Mouse (Mus musculus) heart, postnatal 10 days (tissue): ENCODE results near the gene Ccl25. TPM values are rescaled to one million over a fixed set of nuclear protein-coding genes. Genes with fewer than 3 reads are reported as not detected.
A peak's percentile ranks its signal among the peaks of the same experiment; 100 is the strongest.

ENCODE experiments used
- DNase-seq, 2 experiments: peaks; one replicate each; pipeline ENCODE4 v3.0.0; 2021
- intact Hi-C: fragments of 180-260 bp; cut with DNase I; formaldehyde crosslinking; loops from one replicate; pipeline ENCODE4 v1.15.1; 2025
- total RNA-seq, 2 experiments: library from RNA; stranded (reverse); gene quantifications; 2 replicates each; pipeline ENCODE4 v1.2.3; 2021

Gene Ccl25
- 1 to 10 TPM; 4.9 to 6.3 TPM for total RNA-seq

DNA sequence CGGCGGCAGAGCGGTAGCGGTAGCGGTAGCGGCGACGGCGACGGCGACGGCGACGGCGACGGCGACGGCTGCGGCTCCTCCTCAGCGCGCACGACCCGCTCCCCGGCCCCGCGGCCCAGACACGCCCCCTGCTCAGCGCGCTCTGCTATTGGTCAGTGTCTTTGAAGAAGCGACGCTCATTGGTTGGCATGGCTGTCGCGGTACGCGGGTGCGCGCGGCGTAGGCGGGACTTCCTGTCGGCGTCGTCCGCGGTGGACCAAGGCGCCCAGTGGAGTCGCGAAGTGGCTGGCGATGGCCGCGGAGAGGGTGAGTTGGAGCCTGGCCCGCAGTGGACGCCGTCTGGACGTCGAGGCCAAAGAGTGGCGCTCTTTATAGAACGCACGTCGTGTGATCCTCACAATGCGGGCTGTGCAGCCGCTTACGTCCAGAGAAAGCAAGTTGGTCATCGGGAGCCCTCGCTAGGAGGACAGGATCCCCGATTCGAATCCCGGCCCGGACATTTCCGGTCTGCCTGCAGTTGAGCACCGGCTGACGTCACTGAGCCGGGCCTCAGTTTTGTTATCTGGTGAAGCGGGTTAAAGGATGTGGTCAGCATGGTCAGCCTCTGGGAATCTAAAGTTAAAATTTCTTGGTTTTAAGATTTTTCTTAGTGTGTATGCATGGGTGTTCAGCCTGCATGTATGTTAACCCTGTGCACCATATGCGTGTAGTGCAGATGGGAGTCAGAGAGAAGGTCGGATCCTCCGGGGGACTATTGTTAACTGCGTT is at the start of gene Ccl25, which contains the start of gene Elavl1:
Gene Ccl25 (plus strand): TSS at position 228 of the 768 bp plus-strand sequence.
Gene Elavl1 (minus strand): TSS at position 431 of the 768 bp plus-strand sequence.
- intact Hi-C loops = loop anchor here (5.0 kb wide), 3 partner anchors 133 to 192 kb away; partner anchors contain the start of gene Cers4
- DNase-seq = peak; percentile 98

DNA sequence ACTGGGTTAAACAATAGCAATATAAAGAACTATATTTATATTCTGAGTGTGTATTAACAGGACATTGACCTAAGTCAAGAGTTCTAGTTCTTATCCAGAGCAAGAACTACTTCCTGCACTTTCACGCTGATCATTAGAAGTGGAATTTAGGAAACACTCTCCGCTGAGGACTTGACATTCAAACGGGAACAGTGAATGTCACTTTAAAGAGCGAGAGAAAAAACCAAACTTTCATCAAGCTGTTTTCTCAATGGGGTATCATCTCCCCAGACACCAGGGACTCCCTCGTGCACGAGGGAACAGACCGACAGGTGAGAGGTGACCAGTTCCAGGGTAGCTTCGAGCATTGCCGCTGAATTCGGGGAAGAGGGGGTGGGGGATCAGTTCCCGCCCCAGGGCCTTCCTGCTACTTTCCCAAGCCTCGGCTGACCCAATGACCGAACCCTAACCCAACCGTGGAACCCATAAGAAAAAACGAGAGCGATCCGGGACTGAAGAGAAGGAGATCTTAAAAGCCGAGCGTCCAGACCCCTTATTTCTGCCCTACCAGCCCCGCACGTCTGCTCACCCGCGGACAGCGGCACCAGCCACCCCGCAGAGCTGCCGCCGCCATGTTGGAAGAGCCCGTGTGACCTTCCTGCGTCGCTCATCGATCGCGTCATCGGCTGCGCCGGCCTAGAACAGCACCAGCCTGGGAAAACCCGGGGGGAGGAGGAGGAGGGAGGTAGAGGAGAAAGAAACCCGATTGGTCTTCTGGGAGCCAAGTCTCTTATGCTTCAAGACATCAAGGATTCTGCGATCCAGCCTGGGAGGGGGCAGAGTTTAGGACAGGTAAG is 49.5 kb upstream of the Ccl25 start, which contains the start of gene Timm44:
Gene Timm44 (minus strand): TSS at position 639 of the 836 bp plus-strand sequence.
- intact Hi-C loops = no loop called here
- DNase-seq = peak; percentile 97 to 98

DNA sequence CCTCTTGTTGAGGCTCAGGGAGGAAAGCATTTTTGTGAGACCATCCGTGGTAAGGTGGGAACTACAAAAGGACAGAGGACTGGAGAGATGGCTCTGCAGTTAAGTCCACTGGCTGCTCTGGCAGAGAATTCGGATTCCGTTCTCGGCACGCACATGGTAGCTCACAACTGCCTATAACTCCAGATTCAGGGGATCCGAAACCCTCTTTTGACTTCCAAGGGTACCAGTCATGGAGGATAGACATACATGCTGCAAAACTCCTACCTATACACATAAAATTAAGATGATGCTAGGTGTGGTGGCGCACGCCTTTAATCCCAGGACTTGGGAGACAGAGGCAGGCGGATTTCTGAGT is 48.9 kb upstream of the Ccl25 start:
- intact Hi-C loops = no loop called here
- DNase-seq = no peak

DNA sequence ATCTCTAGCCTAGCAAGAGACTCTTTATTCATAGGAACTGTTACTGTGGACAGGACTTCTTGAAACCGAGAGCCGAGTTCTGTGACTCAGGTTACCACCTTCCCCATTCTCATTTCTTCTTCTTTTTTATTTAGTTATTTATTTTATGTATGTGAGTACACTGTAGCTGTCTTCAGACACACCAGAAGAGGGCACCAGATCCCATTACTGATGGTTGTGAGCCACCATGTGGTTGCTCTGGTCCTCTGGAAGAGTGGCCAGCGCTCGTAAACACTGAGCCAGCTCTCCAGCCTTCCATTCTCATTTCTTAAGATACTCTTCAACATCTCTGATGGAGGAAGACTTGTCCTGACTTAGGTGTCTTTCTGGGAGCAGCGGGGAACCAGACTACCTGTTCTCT is 32.3 kb upstream of the Ccl25 start:
- intact Hi-C loops = no loop called here
- DNase-seq = no peak

DNA sequence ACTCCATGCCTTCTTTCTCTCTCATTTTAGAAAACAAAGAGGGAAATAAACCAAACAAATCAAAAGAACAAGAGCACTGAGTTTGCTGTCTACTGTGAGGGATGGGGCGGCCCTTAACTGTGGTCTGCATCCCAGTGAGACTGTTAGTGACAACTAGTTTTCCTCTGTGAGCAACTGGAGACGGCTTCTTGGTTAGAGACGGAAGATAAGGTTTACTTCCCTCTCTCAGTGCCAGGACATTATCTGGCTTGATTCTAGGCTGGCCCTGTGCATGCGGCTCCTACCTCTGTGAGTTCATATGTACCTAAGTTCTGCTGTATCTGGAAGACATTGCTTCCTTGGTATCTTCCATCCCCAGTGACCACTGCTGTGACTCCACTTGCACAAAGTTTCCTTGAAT is 27.2 kb upstream of the Ccl25 start:
- DNase-seq = no peak
- intact Hi-C loops = no loop called here

DNA sequence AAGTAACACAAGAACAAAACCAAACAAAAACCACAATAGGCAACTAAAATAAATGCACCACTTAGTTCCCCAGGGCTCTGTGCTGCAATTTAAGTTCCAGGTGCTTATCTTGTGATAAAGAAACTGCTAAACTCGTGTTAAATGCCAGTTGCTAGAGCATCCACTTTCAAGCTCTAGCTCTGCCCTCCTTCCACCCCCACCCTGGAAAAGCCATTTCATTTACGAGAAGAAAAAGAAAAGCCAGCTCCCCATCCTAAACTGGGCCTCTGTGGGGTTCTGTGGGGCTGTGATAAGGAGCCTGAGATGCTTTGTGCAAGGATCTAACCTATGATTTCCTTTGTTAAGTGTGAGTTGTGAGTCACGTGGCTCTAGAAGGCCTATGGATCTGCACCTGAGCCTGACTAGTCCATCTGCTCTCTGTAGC is 20.9 kb upstream of the Ccl25 start:
- DNase-seq = no peak
- intact Hi-C loops = no loop called here

DNA sequence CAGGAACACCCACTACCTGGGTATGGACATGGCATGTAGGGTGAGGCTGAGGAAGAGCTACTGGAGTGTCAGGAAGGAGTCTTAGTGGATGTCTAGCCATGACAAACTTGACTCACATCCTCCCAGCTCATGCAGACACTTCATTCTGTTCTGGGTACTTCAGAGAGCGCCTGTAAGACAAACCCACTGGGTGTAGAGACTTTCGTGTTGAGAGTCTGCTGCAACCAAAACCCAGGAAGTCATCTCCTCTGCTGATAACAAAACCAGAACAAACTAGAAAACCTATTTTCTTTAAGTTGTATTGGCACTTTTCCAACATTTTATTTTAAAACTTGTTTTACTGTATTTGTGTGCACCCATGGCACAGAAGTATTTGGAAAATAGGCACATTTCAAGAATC is 19.2 kb upstream of the Ccl25 start:
- intact Hi-C loops = no loop called here
- DNase-seq = no peak

DNA sequence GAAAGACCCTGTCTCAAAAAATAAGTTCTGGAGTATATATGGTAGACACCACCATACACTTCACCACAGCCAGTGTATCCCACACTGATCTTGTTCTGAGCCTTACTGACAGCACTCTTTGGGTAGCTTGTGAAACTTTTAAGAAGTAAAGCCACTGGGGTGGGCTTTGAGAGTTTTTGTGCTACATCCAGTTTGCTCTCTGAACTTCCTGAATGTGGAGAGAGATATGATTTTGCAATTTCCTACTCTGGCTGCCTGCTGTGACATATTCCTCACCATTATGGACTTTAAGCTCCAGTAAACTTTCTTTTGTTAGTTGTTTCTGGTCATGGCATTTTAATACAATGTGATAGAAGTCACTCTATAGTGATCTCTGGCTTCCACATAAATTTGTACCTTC is 12.9 kb upstream of the Ccl25 start:
- intact Hi-C loops = no loop called here
- DNase-seq = no peak

DNA sequence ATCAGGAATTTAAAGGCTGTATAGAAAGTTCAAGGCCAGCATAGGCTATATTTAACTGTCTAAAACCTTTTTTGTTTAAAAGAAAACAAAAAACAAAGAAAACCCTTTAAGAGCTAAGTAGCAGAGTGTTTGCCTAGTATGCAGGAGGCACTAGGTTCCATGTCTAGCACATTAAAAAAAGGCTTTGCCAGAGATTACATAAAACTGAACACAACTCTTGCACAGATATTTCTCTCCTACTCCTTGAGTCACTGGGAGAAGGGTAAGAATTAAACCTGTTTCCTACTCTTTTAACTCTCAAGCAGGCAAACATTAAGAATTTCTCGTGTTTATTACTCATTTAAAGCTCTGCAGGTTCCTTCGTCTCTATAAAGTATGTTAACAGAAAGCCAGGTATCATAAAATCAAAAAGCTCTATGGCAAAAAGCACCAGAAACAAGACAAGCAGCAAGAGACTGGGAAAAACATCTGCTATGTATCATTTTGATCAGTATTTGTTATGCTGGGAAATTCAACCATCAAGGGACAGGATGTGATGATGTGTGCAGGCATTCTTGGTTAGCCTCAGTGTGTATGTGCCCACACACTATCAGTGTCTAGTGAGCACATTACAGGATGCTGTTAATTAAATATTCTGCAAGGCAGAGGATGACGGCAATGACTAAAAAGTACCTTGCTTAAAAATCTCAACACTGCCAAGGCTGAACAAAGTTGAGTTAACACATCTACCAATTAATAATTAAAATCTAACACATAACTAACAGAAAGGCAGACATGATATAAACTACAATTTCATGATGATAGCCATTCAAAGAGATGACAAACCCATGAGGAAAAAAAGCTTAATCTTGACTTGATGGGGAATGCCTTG is 11.5 kb upstream of the Ccl25 start:
- no peak for DNase-seq
- intact Hi-C loops = no loop called here

DNA sequence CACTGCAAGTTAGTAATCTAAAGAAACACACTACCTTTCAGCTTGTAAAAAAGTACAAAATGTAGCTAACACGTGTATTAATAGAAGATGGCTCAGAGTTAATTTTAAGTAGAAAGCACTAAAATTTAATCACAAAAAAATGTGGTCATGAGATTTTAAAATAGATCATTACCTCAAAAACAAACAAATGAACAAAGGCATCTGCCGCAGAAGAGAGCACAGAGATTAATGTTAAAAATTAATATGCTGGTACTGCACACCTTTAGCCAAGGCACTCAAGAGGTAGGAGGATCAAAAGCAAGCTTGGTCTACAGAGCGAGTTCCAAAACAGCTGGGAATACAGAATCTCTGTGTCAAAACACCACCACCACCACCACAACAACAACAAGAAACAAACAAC is 10.2 kb upstream of the Ccl25 start:
- intact Hi-C loops = no loop called here
- no peak for DNase-seq

DNA sequence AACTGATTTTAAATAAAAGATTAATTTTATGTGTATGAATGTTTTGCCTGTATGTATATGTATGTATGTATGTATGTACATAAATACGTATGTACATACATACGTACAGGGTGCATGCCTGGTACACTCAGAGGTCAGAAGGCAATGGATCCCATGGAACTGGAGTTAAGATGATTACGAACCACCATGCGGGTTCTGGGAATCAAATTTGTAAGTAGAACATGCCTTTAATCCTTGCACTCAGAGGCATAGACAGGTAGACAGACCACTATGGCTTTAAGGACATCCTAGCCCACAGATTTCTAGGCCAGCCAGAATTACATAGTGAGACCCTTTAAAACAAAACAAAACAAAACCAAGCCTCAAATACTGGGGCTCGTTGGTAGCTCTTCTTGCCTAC is 6.9 kb upstream of the Ccl25 start:
- DNase-seq = no peak
- intact Hi-C loops = no loop called here

DNA sequence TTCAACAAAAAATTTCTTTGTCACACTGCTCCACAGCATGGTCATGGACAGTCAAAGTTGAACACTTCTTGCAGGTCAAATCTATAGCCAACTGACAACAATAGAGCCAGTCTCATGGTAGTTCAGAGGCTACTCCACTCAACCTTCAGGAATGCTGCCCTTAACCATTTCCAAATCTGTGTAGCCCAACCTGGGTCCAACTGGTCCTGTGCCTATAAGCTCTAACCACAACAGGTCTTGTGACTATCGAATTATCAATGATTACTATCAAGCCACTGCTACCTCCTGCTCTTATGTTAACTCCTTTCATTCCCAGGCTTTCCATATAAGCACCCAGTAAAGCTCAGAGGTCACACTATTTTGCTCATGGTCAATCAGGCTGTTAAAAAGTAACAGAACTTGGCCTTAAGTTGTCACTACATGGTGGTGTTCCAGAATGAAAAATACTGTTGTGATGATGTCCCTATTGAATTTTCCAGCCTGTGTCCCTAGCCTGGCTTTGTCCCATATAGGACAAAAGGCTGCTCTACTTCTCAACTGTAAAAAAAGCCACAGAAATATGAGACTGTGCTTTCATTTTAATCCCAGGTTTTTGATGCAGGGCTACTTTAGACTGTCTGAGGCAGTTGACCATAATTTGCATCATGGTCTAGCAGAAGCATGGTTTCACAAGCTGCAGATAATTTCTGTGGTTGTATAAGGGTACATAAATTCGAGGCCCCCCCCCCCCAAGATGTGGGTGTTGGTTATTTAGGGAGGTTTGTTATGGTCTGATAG is 6.0 kb upstream of the Ccl25 start:
- DNase-seq = no peak
- intact Hi-C loops = no loop called here

DNA sequence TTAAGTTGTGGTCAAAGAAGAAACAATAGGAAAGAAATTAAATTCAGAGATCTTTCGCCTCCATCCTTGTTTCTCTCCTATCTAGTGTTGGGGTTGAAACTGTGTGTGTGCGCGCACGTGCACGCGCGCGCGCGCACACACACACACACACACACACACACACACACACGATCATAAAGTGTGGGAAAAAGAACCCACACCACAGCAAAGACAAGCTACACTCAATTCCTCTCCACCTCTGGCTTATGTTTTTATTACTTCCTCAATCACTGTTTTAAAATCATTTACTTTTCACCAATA is 5.5 kb upstream of the Ccl25 start:
- intact Hi-C loops = no loop called here
- no peak for DNase-seq

DNA sequence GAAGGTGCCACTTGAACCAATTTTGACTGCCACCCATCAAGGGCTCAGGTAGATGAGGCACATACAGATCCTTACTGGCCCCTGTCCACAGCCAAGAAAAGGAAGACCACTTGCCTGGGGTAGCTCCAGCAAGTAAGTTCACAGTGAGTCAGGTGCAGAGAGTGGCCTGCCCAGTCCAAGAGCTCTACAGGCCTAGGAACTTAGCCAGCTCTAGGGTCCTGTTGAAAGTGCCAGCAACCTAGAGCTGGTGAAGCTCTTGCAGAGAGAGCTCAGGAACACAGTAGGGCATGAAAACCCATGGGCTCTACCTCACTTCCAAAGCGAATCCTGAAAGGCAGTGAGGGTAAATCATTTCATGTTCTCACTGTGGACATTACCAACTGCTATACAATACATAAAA is 4.6 kb upstream of the Ccl25 start:
- peak in 1 of 2 experiments; percentile 17 for DNase-seq

DNA sequence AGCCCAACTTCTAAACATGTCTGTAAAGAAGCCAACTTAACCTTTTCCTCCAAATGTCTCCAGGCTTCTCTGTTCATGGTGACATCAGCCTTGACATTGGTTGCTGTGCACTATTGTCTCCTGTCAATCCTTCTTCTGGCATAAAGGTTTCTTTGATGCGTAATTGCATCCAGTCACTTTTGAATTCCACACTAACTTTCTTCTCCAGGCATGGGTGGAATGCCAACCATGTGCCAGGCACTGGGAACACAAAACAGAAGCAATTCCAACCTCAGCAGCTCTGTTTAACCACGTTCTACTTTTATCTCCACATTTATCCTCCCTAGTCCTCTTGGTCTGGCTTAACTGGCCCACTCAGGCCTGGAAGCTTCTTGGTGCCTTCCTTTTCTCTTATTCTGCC is 4.0 kb upstream of the Ccl25 start:
- intact Hi-C loops = loop anchor here (5.0 kb wide), 1 partner anchor 129 kb away; no protein-coding TSS in a partner anchor

More for the DNA sequence above, 4.6 kb upstream of the Ccl25 start:
- intact Hi-C loops = loop anchor here (5.0 kb wide), 1 partner anchor 128 kb away; no protein-coding TSS in a partner anchor

DNA sequence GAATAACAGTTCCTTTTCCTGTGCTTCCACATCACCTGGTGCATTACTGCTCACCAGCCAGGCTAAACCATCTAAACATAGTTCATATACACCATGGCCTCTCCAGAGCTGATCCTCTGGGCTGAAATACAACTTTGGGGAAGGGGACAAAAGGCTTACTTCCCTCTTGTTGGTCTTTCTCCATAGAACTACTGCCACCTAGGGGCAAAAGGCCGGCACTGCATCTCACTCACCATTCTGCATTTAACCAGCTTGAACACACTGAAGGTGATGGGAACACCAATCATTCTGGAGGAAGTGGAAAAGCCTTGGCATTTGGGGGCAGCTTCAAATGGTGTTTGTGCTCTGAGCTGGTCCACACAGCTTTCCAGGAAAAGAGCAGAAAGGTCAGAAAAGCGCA is 2.5 kb upstream of the Ccl25 start:
- intact Hi-C loops = loop anchor here (2.0 to 5.0 kb wide), 2 partner anchors 70 to 130 kb away; partner anchors contain the start of gene Snapc2
- peak; percentile 88 to 92 for DNase-seq

More for the DNA sequence above, 4.0 kb upstream of the Ccl25 start:
- DNase-seq = peak; percentile 22 to 31

DNA sequence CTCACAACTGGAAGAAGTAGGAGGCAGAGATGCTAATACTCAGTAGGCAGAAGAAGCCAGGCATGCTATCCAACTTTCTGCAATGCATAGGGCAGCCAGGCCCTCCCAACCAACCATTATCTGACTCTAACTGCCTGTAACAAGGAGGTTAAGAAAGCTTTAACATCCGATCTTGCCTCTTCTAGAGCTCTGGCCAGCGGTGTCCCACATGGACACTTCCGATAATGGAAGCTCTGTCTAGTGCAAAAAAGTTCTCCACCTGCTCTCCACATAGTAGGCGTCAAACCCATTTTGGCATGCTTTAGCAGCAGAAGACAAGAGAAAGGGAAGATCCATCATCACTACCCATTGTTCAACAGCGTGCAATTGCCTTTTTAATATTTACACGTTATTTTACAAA is 1.1 kb upstream of the Ccl25 start:
- no peak for DNase-seq
- intact Hi-C loops = loop anchor here (2.0 to 5.0 kb wide), 2 partner anchors 71 to 132 kb away; partner anchors contain the start of gene Snapc2

DNA sequence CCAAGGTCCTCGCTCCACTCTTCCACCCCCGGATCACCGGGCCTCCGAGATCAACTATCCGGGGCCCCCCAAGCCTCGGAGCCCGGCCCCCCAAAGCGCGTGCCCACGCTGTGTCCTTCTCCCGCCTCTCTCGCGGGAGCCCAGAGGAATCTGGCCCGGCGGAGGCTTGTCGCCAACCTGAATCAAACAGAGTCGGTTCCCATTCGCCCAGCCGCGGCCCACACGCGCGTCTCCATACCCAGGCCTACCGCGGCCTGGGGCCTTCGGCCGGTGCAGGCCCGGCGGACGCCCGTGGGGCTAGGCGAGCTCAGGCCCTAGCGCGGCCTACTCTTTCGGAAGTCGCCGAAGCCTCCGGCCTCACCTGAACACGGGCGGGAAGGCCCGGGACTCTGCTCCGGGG is 485 bp upstream of the Ccl25 start:
- intact Hi-C loops = loop anchor here (5.0 kb wide), 1 partner anchor 132 kb away; no protein-coding TSS in a partner anchor
- no peak for DNase-seq

DNA sequence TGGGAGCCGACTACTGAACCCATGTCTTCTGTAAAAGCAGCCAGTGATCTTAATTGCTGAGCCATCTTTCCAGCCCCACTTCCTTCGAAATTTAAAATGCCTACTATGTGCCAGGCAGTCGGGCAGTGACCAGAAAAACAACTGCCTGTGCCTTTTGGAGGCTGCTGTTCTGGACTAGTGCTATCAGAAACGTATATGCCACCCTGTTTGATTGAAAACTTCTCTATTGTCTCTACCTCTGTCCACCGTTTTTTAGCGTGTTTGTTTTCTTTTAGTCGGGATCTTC is 684 bp downstream of the Ccl25 start:
- intact Hi-C loops = loop anchor here (5.0 kb wide), 2 partner anchors 167 to 192 kb away; partner anchors contain the start of gene Cers4
- no peak for DNase-seq

DNA sequence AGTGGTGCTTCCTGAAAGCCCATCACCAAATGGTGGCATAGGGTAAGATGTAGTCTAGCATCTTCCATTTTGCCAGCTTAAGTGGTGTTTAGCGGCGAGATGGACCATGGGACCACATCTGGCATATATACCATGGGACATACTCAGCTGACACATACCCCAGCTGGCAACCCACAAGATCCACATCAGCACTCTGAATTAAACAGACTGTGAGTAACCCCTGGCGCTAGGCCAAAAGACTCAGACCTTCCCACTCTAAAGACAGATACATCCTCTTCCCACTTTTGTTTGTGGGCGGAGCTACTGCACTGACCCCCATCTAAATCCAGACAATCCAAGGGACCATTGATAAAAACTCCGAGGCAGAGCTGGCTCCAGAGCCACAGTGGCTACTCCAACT is 4.0 kb downstream of the Ccl25 start:
- intact Hi-C loops = loop anchor here (5.0 kb wide), 2 partner anchors 163 to 188 kb away; partner anchors contain the start of gene Cers4
- DNase-seq = no peak
